Mouse (Mus musculus): ENCODE data around the gene Srpr. TPM values are rescaled to one million over a fixed set of nuclear protein-coding genes. Genes with fewer than 3 reads are reported as not detected.
A peak's percentile ranks its signal among the peaks of the same experiment; 100 is the strongest.

The Srpr gene
- total RNA-seq, 2 experiments from 2014 or later = 62.3 to 63.3 TPM

GRCm38 (mm10) chr9:35187351-35187903 lies 12.5 kb upstream of the Srpr start:
- DNase-seq (ENCODE audit: extremely low spot score in 1 of 2, low spot score in 1 of 2) = no peak

GRCm38 (mm10) chr9:35188700-35189099 lies 11.3 kb upstream of the Srpr start:
- peak in 1 of 2 experiments; percentile 52 for DNase-seq (ENCODE audit: extremely low spot score in 1 of 2, low spot score in 1 of 2)

DNA sequence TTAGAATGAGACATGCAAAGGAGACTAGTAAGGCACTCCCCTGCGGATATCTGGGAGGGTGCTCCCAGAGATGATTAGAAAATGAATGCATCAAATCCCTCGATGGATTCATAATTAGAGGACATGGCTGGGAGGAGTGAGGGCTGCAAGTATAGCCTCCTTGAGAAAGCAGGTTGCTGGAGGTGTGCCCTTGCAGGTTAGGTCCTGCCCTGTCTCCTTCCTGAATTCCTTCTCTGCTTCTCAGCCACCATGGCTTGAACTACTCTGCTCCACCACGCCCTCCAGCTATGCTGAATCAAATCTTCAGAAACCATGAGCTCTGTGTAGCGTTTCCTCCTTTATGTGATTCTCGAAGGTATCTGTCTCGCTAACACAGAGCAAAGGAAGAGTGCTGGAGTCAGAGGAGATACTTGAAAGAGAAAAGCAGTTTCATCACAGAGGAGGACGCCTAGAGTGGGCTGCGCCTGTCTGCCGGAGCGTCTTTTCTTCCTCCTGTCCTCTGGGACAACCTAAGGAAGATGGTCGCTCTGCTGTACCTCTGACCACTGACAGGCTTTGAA lies 6.9 kb upstream of the Srpr start:
- DNase-seq (ENCODE audit: extremely low spot score in 1 of 2, low spot score in 1 of 2) = no peak

GRCm38 (mm10) chr9:35194048-35194447 lies 5.9 kb upstream of the Srpr start:
- no peak for DNase-seq (ENCODE audit: extremely low spot score in 1 of 2, low spot score in 1 of 2)

DNA sequence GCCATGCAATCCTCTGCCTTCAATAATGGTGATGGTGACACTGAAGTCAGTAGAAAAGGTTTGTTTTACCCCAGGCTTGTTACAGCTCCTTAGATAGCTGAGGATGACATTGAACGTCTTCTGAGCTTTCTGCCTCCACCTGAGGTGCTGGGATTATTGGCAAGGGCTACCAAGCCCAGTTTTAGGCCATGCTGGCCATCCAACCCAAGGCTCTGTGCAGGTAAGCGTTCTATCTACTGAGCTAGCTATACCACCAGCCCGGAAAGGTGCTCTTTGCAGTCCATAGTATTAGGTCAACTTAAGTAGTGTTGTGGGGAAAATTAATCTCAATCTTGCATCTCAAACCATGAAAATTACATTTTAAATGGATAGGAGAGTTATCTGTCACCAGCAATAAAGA lies 2.4 kb upstream of the Srpr start:
- no peak for DNase-seq (ENCODE audit: extremely low spot score in 1 of 2, low spot score in 1 of 2)

- DNase-seq (ENCODE audit: extremely low spot score in 1 of 2, low spot score in 1 of 2) = no peak
These were observed 1.6 kb upstream of the Srpr start for GRCm38 (mm10) chr9:35198351-35198750.

GRCm38 (mm10) chr9:35198945-35199771 lies 817 bp upstream of the Srpr start:
- DNase-seq (ENCODE audit: extremely low spot score in 1 of 2, low spot score in 1 of 2) = no peak

DNA sequence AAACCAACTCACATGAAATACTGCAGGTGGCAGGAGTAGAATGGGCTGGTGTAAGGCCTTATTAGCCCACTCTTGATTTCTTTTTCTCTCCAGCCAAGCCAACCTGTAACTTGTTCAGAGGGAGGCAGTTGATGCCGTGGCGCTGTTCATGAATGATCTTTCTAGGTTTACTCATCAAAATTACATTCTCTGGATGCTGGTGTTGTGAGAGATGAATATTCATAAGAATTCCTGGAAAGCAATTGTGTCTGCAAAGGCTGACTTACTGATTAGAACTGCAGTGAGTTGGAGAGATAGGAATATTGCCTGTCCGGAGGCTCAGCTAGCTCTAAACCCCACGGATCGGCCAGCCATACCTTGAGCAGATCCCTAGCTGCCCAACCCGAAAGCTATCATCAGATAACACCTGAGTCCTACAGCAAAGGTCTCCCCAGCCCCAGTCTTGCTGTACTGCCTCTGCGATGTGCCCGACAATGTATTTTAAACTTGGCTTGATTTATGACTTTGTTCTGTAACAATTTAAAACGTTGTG lies 620 bp downstream of the Srpr start:
- DNase-seq (ENCODE audit: extremely low spot score in 1 of 2, low spot score in 1 of 2) = no peak

DNA sequence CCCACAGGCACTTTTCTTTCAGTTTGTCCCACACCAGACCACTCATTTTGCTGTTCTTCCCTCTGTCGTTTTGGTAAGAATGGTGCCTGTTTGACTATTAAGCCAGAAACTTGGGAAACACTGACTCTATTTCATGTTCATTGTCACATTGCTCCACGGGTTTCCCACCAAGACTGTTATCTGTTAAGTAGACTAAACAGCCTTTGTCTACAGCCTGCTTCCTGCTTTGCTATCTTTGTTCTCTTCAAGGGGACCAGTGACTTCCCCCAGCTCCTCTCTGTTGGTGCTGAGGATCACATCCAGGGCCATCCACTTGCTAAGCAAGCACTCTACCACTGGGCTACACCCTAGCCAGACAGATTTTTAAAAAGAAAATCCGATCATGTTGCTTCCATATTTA lies 3.6 kb downstream of the Srpr start:
- DNase-seq (ENCODE audit: extremely low spot score in 1 of 2, low spot score in 1 of 2) = no peak

DNA sequence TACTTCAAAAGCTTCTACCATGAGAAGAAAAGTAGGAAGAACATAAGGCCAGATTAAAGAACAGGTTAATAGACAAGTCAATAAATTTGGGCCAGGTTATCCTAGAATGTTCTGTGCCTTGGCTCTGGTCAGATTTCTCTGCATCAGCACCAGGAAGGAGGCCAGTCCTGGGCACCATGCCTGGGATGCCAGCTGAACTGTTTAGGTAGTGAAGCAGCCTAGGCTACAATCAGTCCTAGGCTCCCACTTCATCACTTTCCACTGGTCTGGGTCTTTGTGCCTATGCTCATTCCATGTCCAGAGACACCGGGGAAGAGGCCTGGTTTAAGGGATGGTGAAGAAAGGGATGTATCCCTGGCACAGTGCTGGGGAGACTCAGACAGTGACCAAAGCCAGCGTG lies 4.4 kb downstream of the Srpr start:
- no peak for DNase-seq (ENCODE audit: extremely low spot score in 1 of 2, low spot score in 1 of 2)

- peak; percentile 94 to 97 for DNase-seq (ENCODE audit: extremely low spot score in 1 of 2, low spot score in 1 of 2)
These were observed 10.8 kb downstream of the Srpr start, which contains the start of gene Foxred1 for GRCm38 (mm10) chr9:35210542-35211474. TSS of gene Foxred1 (minus strand) at chr9:35211055.

DNA sequence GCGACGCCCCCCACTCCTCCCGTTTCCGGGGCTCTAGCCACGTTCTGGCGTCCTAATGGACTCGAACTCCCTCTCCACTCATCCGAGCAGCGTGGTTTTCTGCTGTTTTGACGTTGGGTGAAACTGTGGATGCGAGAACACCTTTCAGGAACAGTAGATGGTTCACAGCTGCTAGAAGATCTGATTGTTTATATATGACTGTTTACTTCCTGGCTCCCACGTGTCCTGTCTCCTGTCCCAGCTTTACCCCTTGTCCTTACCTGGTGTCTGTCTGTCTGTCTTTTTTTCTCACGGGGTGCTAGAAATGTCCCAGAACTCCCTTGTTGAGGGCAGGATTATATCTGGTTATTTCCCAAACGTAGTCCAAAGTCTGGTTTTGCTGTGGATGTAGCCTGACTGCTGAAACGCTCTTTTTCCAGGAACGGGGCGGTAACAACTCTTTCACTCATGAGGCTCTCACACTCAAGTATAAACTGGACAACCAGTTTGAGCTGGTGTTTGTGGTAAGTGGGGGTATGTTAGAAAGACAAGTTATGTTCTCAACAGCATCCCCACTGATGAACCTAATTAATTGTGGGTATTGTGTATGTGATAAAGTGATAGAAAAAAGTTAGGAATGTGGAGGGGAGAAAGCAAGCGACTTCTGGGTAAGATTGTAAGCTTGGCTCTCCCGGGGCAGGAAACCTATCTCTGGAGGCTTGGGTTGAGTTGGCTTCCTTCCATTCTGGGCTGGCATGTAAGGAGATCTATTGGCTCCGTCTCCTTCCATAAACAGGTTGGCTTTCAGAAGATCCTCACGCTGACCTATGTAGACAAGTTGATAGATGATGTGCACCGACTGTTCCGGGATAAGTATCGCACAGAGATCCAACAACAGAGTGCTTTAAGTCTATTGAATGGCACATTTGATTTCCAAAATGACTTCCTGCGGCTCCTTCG lies 11.9 kb downstream of the Srpr start:
- DNase-seq (ENCODE audit: extremely low spot score in 1 of 2, low spot score in 1 of 2) = no peak

GRCm38 (mm10) chr9:35217963-35218362 lies 18.0 kb downstream of the Srpr start:
- DNase-seq (ENCODE audit: extremely low spot score in 1 of 2, low spot score in 1 of 2) = no peak

GRCm38 (mm10) chr9:35223466-35223865 lies 23.5 kb downstream of the Srpr start:
- no peak for DNase-seq (ENCODE audit: extremely low spot score in 1 of 2, low spot score in 1 of 2)

- no peak for DNase-seq (ENCODE audit: extremely low spot score in 1 of 2, low spot score in 1 of 2)
These were observed 28.7 kb downstream of the Srpr start for GRCm38 (mm10) chr9:35228671-35229070.

DNA sequence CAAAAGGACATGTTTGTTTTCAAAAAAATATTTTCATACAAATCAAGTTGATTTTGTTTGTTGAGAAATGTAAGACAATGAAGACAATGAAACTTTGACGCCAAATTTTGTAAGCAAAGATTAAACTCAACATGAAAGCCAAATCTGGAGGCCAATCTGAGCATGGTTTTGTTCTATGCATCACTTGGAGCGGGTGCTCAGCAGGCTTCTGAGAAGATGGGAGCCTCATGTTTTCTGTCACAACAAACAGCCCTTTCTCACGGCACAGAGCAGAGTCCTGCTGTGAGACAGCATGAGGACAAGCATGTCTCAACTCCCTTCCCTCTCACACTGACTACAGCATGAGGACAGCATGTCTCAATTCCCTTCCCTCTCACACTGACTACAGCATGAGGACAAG lies 36.0 kb downstream of the Srpr start:
- DNase-seq (ENCODE audit: extremely low spot score in 1 of 2, low spot score in 1 of 2) = no peak

GRCm38 (mm10) chr9:35238371-35238770 lies 38.4 kb downstream of the Srpr start:
- no peak for DNase-seq (ENCODE audit: extremely low spot score in 1 of 2, low spot score in 1 of 2)

GRCm38 (mm10) chr9:35238915-35239571 lies 39.1 kb downstream of the Srpr start:
- DNase-seq (ENCODE audit: extremely low spot score in 1 of 2, low spot score in 1 of 2) = no peak

DNA sequence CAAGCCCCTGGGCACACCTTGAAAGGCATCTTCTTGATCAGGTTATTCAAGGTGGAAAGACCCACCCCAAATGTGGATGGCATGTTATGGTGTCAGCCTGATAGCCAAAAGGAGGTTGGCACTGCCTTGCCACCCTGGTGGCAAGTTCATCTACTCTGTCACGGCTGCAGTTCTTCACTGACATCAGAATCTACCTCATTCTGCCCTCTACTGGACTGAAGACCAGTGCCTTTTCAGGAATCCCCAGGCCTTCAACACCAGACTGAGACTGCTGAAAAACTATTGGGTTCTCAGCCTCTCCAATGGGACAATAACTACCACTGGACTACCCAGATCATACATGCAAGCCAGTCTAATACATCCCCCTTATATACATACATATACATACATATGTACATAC lies 39.8 kb downstream of the Srpr start:
- DNase-seq (ENCODE audit: extremely low spot score in 1 of 2, low spot score in 1 of 2) = no peak

All from layer of hippocampus, postnatal 25 days (tissue).